Mouse (Mus musculus): ENCODE data around the gene Gm20696.

DNA sequence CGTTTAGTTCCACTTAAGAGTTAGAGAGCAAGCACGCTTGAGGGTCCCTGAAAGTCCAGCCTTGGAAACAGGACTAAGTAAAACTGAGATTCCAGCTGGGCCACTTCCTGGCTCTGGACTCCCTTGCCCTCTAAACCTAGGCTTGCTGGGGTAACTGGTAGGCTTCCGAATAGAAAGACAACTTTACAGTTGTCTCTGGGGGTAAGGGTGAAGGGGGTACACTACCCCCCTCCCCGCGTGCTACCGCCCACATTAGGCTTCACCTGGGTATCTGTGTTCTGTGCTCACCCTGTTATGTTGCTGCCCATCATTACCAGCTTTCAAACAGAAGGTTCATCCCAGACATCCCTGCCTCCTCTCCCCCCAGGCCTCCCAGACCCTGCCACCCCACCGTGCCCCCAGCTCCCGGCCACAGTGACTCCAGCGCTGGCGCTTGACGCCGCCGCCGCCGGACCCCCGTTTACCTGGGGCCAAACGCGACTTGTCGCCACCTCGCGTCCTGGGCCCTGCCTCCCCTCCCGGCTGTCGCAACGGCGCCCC is 25.1 kb upstream of the Gm20696 start:
- TF ChIP-seq CTCF (IDR thresholded peaks at IDR 0.05; ENCODE audit: low read depth, low read length) (no peak), GATA1 (IDR thresholded peaks at IDR 0.05; ENCODE audit: borderline replicate concordance, low read length) (no peak), GATA2 (IDR thresholded peaks at IDR 0.05; ENCODE audit: borderline replicate concordance, low read depth, low read length) (no peak), TAL1 (conservative IDR thresholded peaks at IDR 0.05; ENCODE audit: low read depth, low read length) (no peak), POLR2AphosphoS5 (IDR thresholded peaks at IDR 0.05; ENCODE audit: insufficient replicate concordance, low read depth, low read length) (no peak)

Measured in G1E (cell line).